Mouse (Mus musculus) CD4-positive, CD25-positive, alpha-beta regulatory T cell, adult 4 months (primary cell): ENCODE measurements around the gene Armh3. TPM values are rescaled to one million over a fixed set of nuclear protein-coding genes. Genes with fewer than 3 reads are reported as not detected.
A peak's percentile ranks its signal among the peaks of the same experiment; 100 is the strongest.
"Not testable (repeated sequence)": the region's sequence is repeated elsewhere in the genome, so short reads cannot be mapped to it uniquely, and the experiment has no call there.

ENCODE experiments used
- ATAC-seq: one replicate; pipeline ENCODE4 v1.8.0; 2017
- polyA plus RNA-seq, 2 experiments: library from polyadenylated mRNA; unstranded; fragments of 100-300 nt; shearing (Covaris generic); gene quantifications; one replicate each; pipeline ENCODE4 v1.2.1; 2017

Armh3 gene
- polyA plus RNA-seq, 2 experiments from 2014 or later = 9.1 to 12.8 TPM

DNA sequence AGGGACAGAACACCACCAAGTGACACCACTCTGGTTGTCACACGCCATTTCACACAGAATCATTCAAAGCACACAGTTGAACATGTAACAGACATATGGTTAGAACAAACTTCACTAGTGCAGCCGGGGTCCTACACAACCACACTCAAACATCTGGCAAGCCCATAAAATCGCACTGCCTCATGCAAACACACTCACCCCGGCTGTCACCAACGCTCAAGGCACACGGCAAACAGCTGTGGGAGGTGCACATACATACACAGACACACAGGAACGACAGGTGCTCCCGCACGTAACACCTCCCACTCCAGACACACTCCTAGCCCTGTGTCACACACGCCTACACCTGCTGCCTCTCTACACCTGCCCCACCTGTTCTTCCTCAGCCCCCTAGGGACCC lies 183.1 kb downstream of the Armh3 start:
- ATAC-seq = no peak

DNA sequence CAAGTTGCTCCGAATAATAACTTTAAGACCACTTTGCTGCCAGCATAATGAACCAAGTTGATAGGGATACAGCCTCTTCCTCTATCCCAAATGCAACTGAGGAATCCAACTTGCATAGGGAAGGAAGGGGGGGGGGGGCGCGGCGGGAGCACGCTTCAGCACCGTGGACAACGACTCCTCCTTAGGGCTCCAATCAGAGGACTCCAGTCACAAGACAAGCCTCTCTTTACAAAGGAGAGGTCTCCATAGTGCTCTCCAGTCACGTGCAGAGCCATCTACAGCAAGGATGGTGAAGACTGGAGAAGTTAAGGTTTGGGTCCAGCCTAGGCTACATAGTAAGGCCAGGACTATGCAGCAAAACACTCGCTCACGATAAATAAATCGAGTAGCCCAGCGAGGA lies 184.5 kb downstream of the Armh3 start:
- no peak for ATAC-seq

DNA sequence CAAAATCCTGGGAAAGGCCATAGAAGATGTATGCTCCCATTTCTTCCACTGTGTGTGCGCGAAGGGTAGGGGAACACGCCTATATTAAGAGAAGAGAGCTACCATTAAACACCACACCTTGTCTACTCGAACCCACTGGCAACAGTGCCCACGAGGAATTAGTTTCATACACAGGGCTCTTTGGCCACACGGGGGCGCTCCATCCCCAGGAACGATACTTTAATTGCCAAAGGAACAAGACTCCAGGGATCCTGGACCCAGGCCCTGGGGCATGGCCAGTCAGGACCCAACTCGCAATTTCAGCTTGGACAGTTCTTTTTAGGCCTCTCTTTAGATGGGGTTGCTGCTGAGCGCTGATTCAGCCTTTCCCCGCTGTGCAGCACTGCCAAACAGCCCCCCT lies 185.0 kb downstream of the Armh3 start:
- peak; percentile 46 for ATAC-seq

DNA sequence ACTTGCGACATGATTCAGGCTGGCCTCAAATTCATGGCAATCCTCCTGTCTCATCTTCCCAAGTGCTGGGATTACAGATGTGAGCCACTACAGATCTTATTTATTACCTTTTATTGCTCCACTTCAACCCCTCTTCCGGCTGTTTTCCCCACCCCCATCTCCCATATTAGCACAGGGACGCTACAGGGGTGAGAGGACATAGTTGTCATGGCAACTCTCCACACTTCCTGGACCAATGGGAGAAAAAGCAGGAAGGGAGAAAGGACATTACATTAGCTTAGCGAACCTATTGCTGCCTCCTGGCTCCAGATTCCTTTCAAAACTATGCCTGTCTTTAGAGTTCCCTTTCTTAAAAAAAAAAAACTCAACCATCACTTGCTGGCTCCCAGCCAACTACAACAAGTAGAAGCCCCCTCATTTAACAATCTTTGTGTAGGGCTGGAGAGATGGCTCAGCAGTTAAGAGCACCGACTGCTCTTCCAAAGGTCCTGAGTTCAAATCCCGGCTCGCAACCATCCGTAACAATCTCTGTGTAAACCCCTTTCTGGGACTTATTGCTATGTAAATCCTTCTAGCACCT lies 185.5 kb downstream of the Armh3 start:
- peak; percentile 11 for ATAC-seq

DNA sequence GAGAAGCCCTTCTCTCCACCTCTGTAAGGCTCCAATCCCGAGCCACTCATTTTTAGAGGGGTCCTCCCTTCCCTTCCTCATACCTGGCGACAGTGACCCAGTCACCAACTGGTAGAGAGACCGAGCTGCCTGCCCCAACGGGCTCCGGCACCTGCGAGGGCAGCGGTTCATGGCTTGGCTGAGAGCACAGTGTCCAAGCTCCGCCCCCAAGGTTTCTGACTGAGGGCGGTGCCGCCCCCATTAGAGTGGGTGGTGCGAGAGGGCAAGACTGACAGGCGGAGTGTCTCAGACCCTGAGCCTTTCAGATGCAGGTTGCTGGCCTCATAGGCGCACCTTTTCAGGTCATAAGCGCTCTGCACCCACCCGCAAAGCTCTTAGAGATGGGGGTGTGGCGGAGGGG lies 186.2 kb downstream of the Armh3 start:
- peak; percentile 76 for ATAC-seq

DNA sequence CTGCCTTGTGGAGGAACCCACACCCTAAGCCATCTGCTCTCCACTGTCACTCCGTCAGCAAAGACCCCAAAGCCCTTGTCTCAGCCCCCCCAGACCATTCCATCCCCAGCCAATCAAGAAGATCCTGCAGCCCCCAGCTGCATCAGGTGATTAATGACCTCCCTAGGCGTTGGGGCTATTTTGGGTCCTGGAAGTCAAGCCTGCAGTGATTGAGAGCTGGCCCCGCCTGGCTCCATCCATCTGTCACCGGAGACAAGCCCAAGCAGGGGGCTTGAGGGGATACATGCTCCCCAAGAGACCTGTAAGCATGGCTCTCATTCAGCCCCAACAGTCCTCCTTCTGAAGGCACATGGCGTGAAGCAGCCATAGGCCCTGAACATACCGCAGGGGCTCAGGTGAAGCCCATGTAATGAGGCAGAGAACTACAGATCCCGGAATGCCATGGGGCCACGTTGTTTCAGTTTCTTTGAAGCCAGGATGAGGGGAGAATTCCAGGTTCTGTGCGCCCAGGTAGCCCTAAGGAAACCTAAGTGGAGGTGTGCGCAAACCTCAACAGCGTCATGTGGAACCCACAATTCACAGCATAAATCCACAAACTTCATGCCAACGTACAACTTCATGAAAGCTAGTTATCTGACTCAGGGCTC lies 187.1 kb downstream of the Armh3 start:
- ATAC-seq = no peak

DNA sequence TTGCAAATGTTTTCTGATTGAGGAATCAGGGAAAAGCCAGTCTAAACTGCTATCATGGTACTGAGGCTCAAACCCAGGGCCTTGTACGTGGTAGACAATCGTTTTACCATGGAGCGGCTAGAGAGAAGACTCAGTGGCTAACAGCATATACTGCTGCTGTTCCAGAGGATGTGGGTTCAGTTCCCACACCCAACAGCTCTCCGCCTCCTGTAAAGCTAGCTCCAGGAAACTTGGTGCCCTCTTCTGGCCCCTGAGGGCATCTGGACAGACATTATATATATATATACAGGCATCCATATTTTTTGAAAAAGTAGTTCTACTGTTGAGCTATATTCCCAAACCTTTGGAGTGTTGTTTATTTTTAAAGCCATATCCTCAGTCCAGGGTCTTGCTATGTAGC lies 190.6 kb downstream of the Armh3 start:
- peak; percentile 24 for ATAC-seq

DNA sequence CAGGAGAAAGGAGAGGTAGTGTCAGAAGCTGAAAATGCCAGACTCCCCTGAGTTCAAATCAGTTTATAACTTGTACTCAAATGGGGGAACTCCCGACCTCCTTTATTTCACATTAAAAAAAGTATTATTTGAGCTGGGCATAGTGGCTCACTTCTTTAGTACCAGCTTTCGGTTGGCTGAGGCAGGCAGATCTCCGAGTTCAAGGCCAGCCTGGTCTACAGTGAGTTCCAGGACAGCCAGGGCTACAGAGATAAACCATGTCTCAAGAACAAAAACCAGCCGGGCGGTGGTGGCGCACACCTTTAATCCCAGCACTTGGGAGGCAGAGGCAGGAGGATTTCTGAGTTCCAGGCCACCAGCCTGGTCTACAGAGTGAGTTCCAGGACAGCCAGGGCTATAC lies 192.5 kb downstream of the Armh3 start:
- ATAC-seq = not testable (repeated sequence)

DNA sequence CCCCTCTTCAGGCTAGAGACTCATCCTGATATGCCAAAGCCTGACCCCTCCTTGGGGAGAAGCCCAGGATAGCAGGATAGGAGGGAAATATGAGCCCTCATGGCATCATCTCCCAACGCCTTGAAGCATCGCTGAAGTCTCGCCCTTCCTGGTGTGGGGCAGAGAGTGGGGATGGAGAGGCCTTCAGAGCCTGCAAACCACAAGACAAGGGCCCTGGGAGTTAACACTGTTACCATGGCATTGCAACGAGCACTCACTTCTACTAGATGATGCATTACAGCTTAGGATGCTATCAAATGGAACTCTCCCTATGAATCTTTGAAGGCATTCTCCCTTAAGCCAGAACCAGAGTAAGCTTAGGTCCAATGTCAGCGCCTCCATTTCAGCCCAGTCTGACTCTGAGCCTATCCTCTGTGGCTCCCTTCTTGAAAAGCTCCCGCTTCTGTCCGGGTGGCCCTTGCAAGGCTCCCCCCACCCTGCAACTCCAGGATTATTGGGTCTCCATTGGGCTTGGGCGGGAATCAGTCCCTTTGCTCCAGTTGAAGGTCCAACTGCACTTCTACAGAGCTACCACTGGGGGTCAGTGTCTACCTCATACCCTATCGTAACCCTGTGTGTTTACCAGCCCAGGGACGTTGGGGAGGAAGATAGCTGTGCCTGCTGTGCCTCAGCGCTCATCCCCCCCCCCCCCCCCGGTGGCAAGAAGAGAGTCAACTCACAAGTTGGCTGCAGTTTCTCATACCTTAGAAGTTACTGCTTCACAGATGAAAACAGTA lies 193.5 kb downstream of the Armh3 start:
- peak; percentile 96 for ATAC-seq

DNA sequence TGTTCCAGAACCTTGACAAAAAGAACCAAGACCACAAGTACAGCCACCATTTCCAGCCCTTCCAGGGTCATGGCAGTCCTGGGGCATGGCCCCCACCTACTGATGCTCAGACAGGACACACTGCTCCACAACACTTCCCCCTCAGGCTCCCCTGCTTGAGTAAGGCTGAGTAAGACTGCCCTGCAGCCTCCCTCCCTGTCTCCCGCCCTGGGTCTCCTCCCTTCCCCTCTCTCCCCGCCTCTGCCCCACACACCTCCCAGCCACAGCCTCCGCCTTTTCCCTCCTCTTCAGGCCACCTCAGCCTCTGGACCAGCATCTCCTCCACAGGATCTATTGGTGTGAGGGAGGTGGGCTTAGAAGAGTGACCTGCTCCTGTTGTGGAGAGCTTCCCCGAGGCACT lies 194.9 kb downstream of the Armh3 start:
- ATAC-seq = no peak

DNA sequence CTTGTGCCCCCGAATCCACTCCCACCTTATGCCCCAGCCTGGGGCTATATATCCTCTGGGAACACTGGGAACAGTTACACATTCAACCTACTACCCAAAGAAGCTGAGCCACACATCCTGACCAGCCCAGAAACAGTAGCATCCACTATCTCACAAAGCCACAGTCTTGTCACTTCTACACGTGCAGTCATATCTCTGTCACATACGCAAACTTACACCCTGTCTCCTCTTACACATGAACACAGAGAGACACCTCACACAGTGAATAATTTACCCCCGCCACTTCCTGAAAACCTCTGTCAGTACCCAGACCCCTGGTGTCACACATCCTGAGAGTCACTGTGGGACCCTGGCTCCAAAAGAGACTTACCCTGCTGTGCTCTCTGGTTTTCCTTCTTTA lies 195.6 kb downstream of the Armh3 start:
- ATAC-seq = no peak

DNA sequence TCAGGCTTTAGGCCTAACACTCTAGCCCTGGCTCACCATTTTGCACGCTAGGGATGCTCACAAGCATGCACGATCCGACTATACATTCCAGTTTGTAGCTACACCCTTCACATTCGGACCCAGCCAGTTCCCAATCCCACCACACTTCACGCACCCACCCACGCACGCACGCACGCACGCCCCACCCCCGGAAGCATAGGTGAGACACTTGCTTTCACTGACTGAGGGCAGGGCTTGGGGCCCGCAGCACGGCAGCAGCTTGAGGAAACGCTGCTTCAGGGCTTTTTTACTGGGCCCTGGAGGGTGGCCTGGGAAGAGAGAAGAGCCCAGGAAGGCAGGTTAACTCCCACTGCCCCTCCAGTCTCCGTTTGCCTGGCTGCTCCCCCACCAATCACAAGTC lies 201.4 kb downstream of the Armh3 start:
- peak; percentile 71 for ATAC-seq

DNA sequence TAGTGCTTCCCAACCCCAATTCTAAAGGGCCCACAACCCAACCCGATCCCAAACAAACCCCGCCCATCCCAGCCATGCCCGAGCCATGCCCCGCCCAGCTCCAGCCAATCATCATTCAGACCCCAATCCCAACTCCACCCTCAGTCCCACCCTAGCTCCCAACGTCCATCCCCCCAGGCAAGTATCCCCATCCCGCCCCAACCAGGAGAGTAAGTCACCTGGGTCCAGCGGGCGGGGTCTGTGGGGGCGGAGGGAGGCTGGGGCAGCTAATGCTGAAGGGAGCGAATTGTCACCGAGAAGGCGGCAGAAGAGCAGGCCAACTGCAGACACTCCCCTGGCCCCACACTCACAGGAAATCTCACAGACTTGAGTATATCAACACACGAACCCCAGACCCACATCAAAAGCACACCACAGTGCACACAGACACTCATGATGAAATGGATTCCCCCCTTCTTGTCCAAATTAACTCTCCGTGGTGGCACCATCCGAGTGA lies 202.2 kb downstream of the Armh3 start:
- ATAC-seq = peak; percentile 88

DNA sequence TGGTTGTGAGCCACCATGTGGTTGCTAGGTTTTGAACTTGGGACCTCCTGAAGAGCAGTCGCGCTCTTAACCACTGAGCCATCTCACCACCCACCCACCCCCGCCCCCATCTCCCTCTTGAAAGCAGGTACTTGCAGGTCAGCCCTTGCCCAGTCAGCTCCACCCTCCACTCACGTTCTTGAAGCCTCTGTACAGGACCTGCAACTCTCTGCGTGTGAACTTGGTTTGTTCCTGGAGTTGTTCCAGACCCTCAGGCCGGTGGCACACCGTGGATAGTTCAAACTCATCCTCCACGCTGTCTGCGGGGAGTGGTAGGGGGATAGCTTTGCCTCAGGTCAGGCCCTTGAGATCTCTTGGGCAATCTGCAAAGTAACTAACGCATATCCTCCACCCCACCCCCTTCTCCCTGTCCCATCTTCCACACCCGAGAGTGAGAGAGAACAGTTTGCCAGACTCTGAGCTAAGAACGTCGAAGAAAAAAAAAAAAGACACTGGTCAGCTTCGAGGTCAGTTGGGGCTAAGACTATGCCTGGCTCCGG lies 202.8 kb downstream of the Armh3 start:
- ATAC-seq = no peak

DNA sequence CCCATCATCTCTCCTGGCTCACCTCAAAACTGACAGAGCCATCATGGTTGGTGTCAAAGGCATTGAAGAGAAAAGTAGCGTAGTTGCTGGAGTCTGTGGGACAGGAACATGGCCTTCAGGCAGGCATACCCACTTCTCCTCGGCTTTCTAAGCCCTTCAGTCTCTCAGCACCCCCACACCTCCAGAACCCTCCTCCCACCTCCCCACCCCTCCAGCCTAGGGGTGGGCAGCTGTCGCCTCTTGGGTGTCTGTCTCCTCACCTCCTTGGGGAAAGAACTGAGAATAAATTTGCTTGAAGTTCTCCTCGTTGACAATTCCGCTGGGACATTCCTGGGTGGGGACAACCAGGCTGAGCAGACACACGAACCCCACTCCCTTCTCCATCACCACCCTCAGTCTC lies 203.6 kb downstream of the Armh3 start:
- no peak for ATAC-seq

DNA sequence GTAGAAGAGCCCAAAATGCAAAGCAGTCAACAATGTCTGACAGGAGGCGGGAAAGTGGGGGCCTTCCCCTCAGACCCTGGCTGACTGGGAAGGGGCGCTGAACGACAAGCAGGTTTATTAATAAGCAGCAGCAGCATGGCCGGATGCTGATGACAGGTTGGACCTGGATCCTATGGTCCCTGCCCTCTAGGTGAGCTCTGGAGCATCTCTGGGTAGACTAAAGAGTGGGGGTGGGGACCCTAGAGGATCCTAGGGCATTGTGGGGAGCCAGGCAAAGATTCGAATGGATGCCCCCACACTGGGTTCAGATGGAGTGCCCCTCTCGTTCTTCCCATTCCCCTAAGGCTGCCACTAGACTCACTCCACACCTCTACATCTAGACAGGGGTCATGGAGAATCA lies 205.9 kb downstream of the Armh3 start:
- no peak for ATAC-seq

DNA sequence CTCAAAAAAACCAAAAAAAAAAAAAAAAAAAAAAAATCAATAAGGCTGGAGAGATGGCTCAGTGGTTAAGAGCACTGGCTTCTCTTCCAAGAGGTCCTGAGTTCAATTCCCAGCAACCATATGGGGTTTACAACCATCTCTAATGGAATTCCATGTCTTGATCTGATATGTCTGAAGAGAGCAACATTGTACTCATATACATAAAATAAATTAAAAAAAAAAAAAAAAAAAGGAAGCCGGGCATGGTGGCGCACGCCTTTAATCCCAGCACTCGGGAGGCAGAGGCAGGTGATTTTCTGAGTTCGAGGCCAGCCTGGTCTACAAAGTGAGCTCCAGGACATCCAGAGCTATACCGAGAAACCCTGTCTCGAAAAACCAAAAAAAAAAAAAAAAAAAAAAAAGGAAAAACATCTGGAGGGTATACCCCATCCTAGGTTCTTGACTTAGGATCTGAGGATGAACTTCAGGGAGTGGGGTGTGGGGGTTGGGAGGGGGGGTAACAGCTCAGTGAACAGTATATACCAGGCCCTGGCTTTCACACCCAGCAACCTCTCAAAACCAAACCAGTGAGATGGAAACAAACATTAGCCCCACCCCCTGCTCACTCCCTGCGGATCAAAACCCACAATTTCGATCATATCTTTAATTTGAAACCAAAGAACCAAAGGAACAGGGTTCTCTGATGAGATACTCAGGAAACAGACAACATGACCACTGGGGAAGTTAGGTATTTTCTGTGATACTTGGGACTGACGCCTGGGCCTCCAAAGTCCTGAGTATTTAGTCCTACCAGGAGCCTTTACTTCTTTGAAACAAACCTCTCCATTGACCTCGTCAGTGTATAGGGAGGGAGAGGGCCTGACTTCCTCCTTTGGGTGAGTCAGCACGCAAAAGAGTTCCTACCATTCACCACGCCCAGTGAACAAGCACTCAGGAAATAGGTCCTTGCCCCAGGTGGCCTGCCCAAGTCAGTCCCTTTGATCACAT lies 208.1 kb downstream of the Armh3 start:
- ATAC-seq = peak; percentile 87

DNA sequence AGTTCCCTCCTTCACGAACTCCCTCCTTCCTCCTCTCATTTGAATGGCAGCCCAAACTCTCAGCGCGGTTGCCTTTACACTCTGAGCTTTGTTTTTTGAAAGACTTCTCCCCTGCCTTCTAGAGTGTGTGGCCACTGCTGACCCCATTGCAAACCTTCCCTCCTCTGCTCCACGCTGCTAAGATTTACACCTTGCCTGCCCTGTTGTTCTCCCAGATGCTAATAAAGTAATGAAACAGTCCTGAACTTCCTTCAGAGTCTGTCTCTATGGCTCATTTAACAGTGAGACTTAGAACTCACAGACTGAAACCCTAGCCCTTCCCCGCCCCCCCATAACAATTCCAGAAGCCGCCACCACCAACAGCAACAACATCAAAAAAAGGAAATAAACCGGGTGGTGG lies 208.9 kb downstream of the Armh3 start:
- ATAC-seq = no peak

DNA sequence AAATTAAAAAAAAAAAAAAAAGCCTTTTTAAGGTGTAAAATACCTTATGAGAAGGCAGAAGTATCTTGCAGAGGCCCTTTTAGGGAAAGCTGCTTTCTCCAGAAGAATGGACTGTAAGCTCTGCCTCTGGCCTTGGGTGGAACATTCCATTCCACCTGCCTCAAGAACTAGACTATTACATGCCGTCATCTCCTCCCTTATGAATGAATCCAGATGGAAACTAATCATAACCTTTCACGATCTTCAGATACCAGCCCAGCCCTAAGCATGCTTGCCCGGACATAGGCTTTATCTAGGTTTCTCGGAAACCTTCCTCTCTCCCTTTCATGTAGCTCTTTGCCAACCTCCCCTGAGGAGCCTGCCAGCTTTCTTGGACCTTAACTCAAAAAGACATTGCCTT lies 210.0 kb downstream of the Armh3 start:
- no peak for ATAC-seq

DNA sequence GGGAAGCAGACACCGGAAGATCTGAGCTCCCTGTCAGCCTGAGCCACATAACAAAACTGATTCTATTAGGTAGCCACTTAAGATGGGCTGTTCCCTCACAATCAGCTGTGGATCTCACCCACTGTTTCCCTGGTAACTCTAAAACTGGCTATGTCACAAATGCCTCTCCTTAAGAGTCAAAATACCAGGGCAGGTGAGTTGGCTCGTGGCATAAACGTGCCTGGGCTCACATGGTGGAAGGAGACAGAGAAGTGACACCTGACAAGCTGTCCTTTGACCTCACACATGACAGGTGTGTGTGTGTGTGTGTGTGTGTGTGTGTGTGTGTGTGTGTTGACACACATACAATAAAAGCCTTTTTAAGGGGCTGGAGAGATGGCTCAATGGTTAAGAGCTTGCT lies 210.8 kb downstream of the Armh3 start:
- no peak for ATAC-seq

DNA sequence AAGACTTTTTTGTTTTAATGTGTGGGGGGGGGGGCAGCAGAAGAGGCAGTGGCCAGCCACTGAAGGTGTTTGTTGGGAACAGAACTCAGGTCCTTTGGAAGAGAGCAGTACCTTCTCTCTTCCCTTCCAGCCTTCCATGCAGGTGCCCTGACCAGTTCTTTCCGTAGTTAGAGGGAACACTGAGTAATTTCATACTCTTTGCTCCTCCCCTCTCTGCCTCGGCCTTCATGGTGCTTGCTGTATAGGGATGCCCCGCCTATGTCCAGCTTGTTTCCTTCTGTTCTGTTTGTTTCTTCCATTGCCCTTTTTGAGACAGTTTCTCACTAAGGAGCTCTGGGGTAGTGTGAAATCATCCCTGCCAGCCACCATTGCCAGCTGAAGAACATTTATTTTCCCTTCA lies 212.8 kb downstream of the Armh3 start:
- no peak for ATAC-seq

DNA sequence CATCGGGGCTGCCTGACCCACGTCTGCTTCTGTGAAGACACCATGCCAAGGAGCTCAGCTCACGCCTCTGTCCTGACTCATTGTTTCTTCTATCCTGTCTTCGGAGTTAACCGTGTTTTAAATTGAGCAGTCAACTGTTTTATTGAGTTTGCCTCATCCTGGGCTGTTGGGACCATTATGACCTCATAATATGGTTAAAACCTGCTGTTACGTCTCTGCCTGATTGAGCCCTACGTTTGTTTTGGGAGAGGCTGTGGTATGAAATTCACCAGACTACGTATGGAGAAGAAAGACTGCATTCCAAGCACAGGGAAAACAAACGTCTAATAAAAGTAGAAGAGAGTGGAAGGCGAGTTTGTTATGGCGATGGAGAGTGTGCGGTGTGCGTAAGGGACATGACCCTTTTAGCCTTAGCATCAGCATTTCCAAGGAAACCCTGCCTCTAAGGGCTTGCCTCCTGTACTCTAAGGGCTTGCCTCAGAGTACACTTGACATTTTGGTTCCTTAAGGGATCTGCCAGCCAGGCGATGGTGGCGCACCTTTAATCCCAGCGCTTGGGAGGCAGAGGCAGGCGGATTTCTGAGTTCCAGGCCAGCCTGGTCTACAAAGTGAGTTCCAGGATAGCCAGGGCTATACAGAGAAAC lies 214.2 kb downstream of the Armh3 start:
- ATAC-seq = peak; percentile 1
